Mouse (Mus musculus) testis, adult 2 months (tissue): ENCODE data around the gene Hook1.

ENCODE experiments used
- CTCF ChIP-seq: fragments of 200-500 bp; IDR thresholded peaks from 2 replicates; pipeline ENCODE4 v1.5.1; 2012; ENCODE audit warnings: low read depth, mild to moderate bottlenecking, inconsistent platforms, low read length, moderate library complexity; ENCODE audit not compliant: control insufficient read depth, insufficient read depth, insufficient replicate concordance
- POLR2A ChIP-seq: fragments of 200-500 bp; IDR thresholded peaks from 2 replicates; pipeline ENCODE4 v1.6.1; 2012; ENCODE audit warnings: low read depth, mild to moderate bottlenecking, inconsistent platforms, low read length, moderate library complexity; ENCODE audit not compliant: control insufficient read depth

DNA sequence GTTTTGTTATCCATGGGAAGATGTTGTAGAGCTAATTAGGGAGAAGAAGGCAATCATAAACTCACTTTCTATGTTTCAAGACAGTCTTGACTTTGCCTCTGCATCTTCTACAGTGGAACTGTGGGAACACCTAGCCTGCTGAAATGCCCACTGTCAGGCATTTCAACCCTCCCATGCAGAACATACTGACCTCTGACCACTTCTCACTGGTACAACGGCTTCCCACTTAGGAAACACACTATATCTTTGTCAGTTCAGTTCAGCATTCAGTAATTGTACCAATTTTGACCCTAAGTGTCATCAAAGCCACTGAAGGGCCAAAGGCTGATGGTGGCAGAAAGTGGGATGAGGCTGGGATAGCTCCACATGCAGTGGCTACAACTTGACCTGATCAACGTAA is 95.0 kb downstream of the Hook1 start:
- TF ChIP-seq CTCF = no peak
- TF ChIP-seq POLR2A = no peak
